Mouse (Mus musculus) layer of hippocampus, postnatal 14 days (tissue): ENCODE results near the gene Vnn1. TPM values are rescaled to one million over a fixed set of nuclear protein-coding genes. Genes with fewer than 3 reads are reported as not detected.

ENCODE experiments used
- total RNA-seq, 2 experiments: library from RNA; stranded (reverse); gene quantifications; 2 replicates each; pipeline ENCODE4 v1.2.3; 2021

Vnn1 gene
- total RNA-seq, 2 experiments from 2014 or later = 0.14 to 0.25 TPM

Other genes starting within 250 kb of the Vnn1 start
- gene Rps12, start 107.4 kb upstream of the Vnn1 start, total RNA-seq = 100 to 1,000 TPM; 214 to 218 TPM
- gene Slc18b1, start 97.7 kb upstream of the Vnn1 start, total RNA-seq = 10 to 100 TPM; 24.7 to 30.8 TPM
- under 1 TPM in 1 of 2 experiments, not detected in 1; 0.21 TPM for gene Vnn3, start 43.2 kb upstream of the Vnn1 start, total RNA-seq
- not detected for gene Taar1, start 25.7 kb downstream of the Vnn1 start, total RNA-seq
- gene Taar2, start 43.9 kb downstream of the Vnn1 start, total RNA-seq = not detected
- not detected for gene Taar3, start 54.9 kb downstream of the Vnn1 start, total RNA-seq
- gene Taar4, start 65.8 kb downstream of the Vnn1 start, total RNA-seq = not detected
- not detected for gene Taar5, start 76.0 kb downstream of the Vnn1 start, total RNA-seq
- gene Taar6, start 91.0 kb downstream of the Vnn1 start, total RNA-seq = not detected
- gene Taar7a, start 98.8 kb downstream of the Vnn1 start, total RNA-seq = not detected
- not detected for gene Taar7b, start 105.3 kb downstream of the Vnn1 start, total RNA-seq
- not detected for gene Taar7d, start 132.5 kb downstream of the Vnn1 start, total RNA-seq
- not detected for gene Taar7e, start 142.9 kb downstream of the Vnn1 start, total RNA-seq
- not detected for gene Taar7f, start 154.8 kb downstream of the Vnn1 start, total RNA-seq
- not detected for gene Taar8a, start 181.8 kb downstream of the Vnn1 start, total RNA-seq
- gene Taar8b, start 197.6 kb downstream of the Vnn1 start, total RNA-seq = not detected
- gene Taar8c, start 207.2 kb downstream of the Vnn1 start, total RNA-seq = not detected
- not detected for gene Taar9, start 214.8 kb downstream of the Vnn1 start, total RNA-seq